Mouse (Mus musculus) frontal cortex, adult 2 months (tissue): Measurements from ENCODE around the gene Fbn1. TPM values are rescaled to one million over a fixed set of nuclear protein-coding genes. Genes with fewer than 3 reads are reported as not detected.

Source experiments
- DNase-seq, 2 experiments: peaks; one replicate each; pipeline ENCODE4 v3.0.0; 2022; ENCODE audit warnings: low spot score in 1 of 2; ENCODE audit errors: extremely low spot score in 1 of 2
- polyA plus RNA-seq: library from polyadenylated mRNA; depleted of rRNA; stranded (reverse); fragments of >200 nt; gene quantifications from 2 replicates; pipeline ENCODE4 v1.2.3, GENCODE M21; 2012

Gene Fbn1
- polyA plus RNA-seq, 1 experiment: 1.7 TPM

GRCm38 (mm10) chr2:125470553-125471295 lies 37.1 kb downstream of the Fbn1 start:
- DNase-seq: peak in 1 of 2 experiments; percentile 51

GRCm38 (mm10) chr2:125464036-125464435 lies 43.8 kb downstream of the Fbn1 start:
- DNase-seq: no peak

GRCm38 (mm10) chr2:125459087-125459486 lies 48.7 kb downstream of the Fbn1 start:
- DNase-seq: no peak

- no peak for DNase-seq
Observed at GRCm38 (mm10) chr2:125456059-125456789, 51.6 kb downstream of the Fbn1 start.

- no peak for DNase-seq
Observed at GRCm38 (mm10) chr2:125454781-125455180, 53.0 kb downstream of the Fbn1 start.

GRCm38 (mm10) chr2:125452369-125453097 lies 55.3 kb downstream of the Fbn1 start:
- no peak for DNase-seq

GRCm38 (mm10) chr2:125449361-125449760 lies 58.4 kb downstream of the Fbn1 start:
- DNase-seq: no peak

- no peak for DNase-seq
Observed at GRCm38 (mm10) chr2:125448881-125449280, 58.9 kb downstream of the Fbn1 start.

GRCm38 (mm10) chr2:125447274-125447898 lies 60.4 kb downstream of the Fbn1 start:
- DNase-seq: no peak

- no peak for DNase-seq
Observed at GRCm38 (mm10) chr2:125438381-125438780, 69.4 kb downstream of the Fbn1 start.

GRCm38 (mm10) chr2:125436240-125436639 lies 71.6 kb downstream of the Fbn1 start:
- DNase-seq: no peak

- no peak for DNase-seq
Observed at GRCm38 (mm10) chr2:125433524-125433923, 74.3 kb downstream of the Fbn1 start.

GRCm38 (mm10) chr2:125431491-125431890 lies 76.3 kb downstream of the Fbn1 start:
- no peak for DNase-seq

- no peak for DNase-seq
Observed at GRCm38 (mm10) chr2:125428811-125429438, 78.9 kb downstream of the Fbn1 start.

- no peak for DNase-seq
Observed at GRCm38 (mm10) chr2:125420604-125421003, 87.2 kb downstream of the Fbn1 start.

GRCm38 (mm10) chr2:125419681-125420080 lies 88.1 kb downstream of the Fbn1 start:
- DNase-seq: no peak

GRCm38 (mm10) chr2:125418546-125418945 lies 89.2 kb downstream of the Fbn1 start:
- no peak for DNase-seq

- no peak for DNase-seq
Observed at GRCm38 (mm10) chr2:125416541-125417245, 91.1 kb downstream of the Fbn1 start.

- no peak for DNase-seq
Observed at GRCm38 (mm10) chr2:125412351-125412750, 95.4 kb downstream of the Fbn1 start.

- DNase-seq: no peak
Observed at GRCm38 (mm10) chr2:125411777-125412176, 96.0 kb downstream of the Fbn1 start.
